Mouse (Mus musculus): ENCODE results near the gene Kcnj11. TPM values are rescaled to one million over a fixed set of nuclear protein-coding genes. Genes with fewer than 3 reads are reported as not detected.

Kcnj11 gene
- polyA plus RNA-seq, 1 experiment from 2014 or later: 0.14 TPM

- ATAC-seq (ENCODE audit: insufficient number of reproducible peaks, insufficient read depth, low FRiP score, low TSS enrichment): no peak
- H3K4me1 ChIP-seq: no peaks in the 10 kb centered on the region
- no peaks in the 10 kb centered on the region for H3K27me3 ChIP-seq
- no peak overlapping the region for H3K4me3 ChIP-seq
- H3K27ac ChIP-seq: no peak overlapping the region
- WGBS: 90% methylated on average over 7 of the region's 7 CpGs
- H3K4me2 ChIP-seq (replicated peaks): no peak overlapping the region
- H3K36me3 ChIP-seq: peaks cover 88% of the 10 kb centered on the region
- H3K9me3 ChIP-seq: no peaks in the 10 kb centered on the region
- H3K9ac ChIP-seq: no peak overlapping the region
Observed at GRCm38 (mm10) chr7:46076844-46077243, 23.7 kb downstream of the Kcnj11 start.

GRCm38 (mm10) chr7:46068831-46069230 lies 31.7 kb downstream of the Kcnj11 start:
- no peak overlapping the region for H3K4me2 ChIP-seq (replicated peaks)
- WGBS: 93% methylated on average over 8 of the region's 8 CpGs

GRCm38 (mm10) chr7:46063296-46063695 lies 37.3 kb downstream of the Kcnj11 start:
- Histone ChIP-seq H3K27me3 (no peaks in the 10 kb centered on the region), H3K27ac (no peak overlapping the region), H3K9me3 (no peaks in the 10 kb centered on the region), H3K36me3 (peaks cover 78% of the 10 kb centered on the region), H3K9ac (no peak overlapping the region), H3K4me2 (replicated peaks) (no peak overlapping the region), H3K4me3 (no peak overlapping the region), H3K4me1 (no peaks in the 10 kb centered on the region)
- no peak for ATAC-seq (ENCODE audit: insufficient number of reproducible peaks, insufficient read depth, low FRiP score, low TSS enrichment)
- 95% methylated on average over 6 of the region's 6 CpGs for WGBS

More at GRCm38 (mm10) chr7:46068831-46069230, 31.7 kb downstream of the Kcnj11 start:
- ATAC-seq (ENCODE audit: insufficient number of reproducible peaks, insufficient read depth, low FRiP score, low TSS enrichment): no peak
- Histone ChIP-seq H3K4me3 (no peak overlapping the region), H3K9me3 (no peaks in the 10 kb centered on the region), H3K27me3 (no peaks in the 10 kb centered on the region), H3K4me1 (no peaks in the 10 kb centered on the region), H3K9ac (no peak overlapping the region), H3K36me3 (peaks cover 80% of the 10 kb centered on the region), H3K27ac (no peak overlapping the region)

- no peaks in the 10 kb centered on the region for H3K9me3 ChIP-seq
- H3K4me1 ChIP-seq: no peaks in the 10 kb centered on the region
- ATAC-seq (ENCODE audit: insufficient number of reproducible peaks, insufficient read depth, low FRiP score, low TSS enrichment): no peak
- H3K9ac ChIP-seq: no peak overlapping the region
- no peak overlapping the region for H3K4me2 ChIP-seq (replicated peaks)
- WGBS: 96% methylated on average over 16 of the region's 16 CpGs
- no peaks in the 10 kb centered on the region for H3K27me3 ChIP-seq
- H3K27ac ChIP-seq: no peak overlapping the region
- H3K36me3 ChIP-seq: peaks cover 85% of the 10 kb centered on the region
- no peak overlapping the region for H3K4me3 ChIP-seq
Observed at GRCm38 (mm10) chr7:46061614-46062013, 39.0 kb downstream of the Kcnj11 start.

- Histone ChIP-seq H3K36me3 (peaks cover 84% of the 10 kb centered on the region), H3K9me3 (no peaks in the 10 kb centered on the region), H3K9ac (no peak overlapping the region), H3K27ac (no peak overlapping the region), H3K4me1 (no peaks in the 10 kb centered on the region), H3K4me2 (replicated peaks) (no peak overlapping the region), H3K27me3 (no peaks in the 10 kb centered on the region), H3K4me3 (no peak overlapping the region)
- no peak for ATAC-seq (ENCODE audit: insufficient number of reproducible peaks, insufficient read depth, low FRiP score, low TSS enrichment)
- 94% methylated on average over 8 of the region's 8 CpGs for WGBS
Observed at GRCm38 (mm10) chr7:46060688-46061087, 39.9 kb downstream of the Kcnj11 start.

- Histone ChIP-seq H3K4me2 (replicated peaks) (no peak overlapping the region), H3K9me3 (no peaks in the 10 kb centered on the region), H3K4me3 (no peak overlapping the region), H3K27me3 (no peaks in the 10 kb centered on the region), H3K9ac (no peak overlapping the region), H3K27ac (no peak overlapping the region), H3K36me3 (peaks cover 93% of the 10 kb centered on the region), H3K4me1 (no peaks in the 10 kb centered on the region)
- no peak for ATAC-seq (ENCODE audit: insufficient number of reproducible peaks, insufficient read depth, low FRiP score, low TSS enrichment)
- 94% methylated on average over 11 of the region's 11 CpGs for WGBS
Observed at GRCm38 (mm10) chr7:46058882-46059281, 41.7 kb downstream of the Kcnj11 start.

- Histone ChIP-seq H3K27me3 (no peaks in the 10 kb centered on the region), H3K9ac (no peak overlapping the region), H3K4me2 (replicated peaks) (no peak overlapping the region), H3K36me3 (peaks cover 76% of the 10 kb centered on the region), H3K4me1 (no peaks in the 10 kb centered on the region), H3K9me3 (no peaks in the 10 kb centered on the region), H3K4me3 (no peak overlapping the region), H3K27ac (no peak overlapping the region)
- 89% methylated on average over 3 of the region's 3 CpGs for WGBS
- ATAC-seq (ENCODE audit: insufficient number of reproducible peaks, insufficient read depth, low FRiP score, low TSS enrichment): no peak
Observed at GRCm38 (mm10) chr7:46053566-46053965, 47.0 kb downstream of the Kcnj11 start.

- Histone ChIP-seq H3K4me1 (no peaks in the 10 kb centered on the region), H3K9ac (no peak overlapping the region), H3K9me3 (no peaks in the 10 kb centered on the region), H3K36me3 (peaks cover 75% of the 10 kb centered on the region), H3K4me3 (no peak overlapping the region), H3K4me2 (replicated peaks) (no peak overlapping the region), H3K27me3 (no peaks in the 10 kb centered on the region), H3K27ac (no peak overlapping the region)
- WGBS: 86% methylated on average over 4 of the region's 4 CpGs
- ATAC-seq (ENCODE audit: insufficient number of reproducible peaks, insufficient read depth, low FRiP score, low TSS enrichment): no peak
Observed at GRCm38 (mm10) chr7:46052161-46052821, 48.3 kb downstream of the Kcnj11 start.

GRCm38 (mm10) chr7:46049981-46050380 lies 50.6 kb downstream of the Kcnj11 start:
- Histone ChIP-seq H3K27ac (no peak overlapping the region), H3K27me3 (no peaks in the 10 kb centered on the region), H3K9me3 (no peaks in the 10 kb centered on the region), H3K4me2 (replicated peaks) (no peak overlapping the region), H3K36me3 (peaks cover 73% of the 10 kb centered on the region), H3K9ac (no peak overlapping the region), H3K4me1 (no peaks in the 10 kb centered on the region), H3K4me3 (no peak overlapping the region)
- 88% methylated on average over 7 of the region's 7 CpGs for WGBS
- ATAC-seq (ENCODE audit: insufficient number of reproducible peaks, insufficient read depth, low FRiP score, low TSS enrichment): no peak

GRCm38 (mm10) chr7:46047873-46048562 lies 52.5 kb downstream of the Kcnj11 start:
- no peak overlapping the region for H3K4me3 ChIP-seq
- H3K27me3 ChIP-seq: no peaks in the 10 kb centered on the region
- ATAC-seq (ENCODE audit: insufficient number of reproducible peaks, insufficient read depth, low FRiP score, low TSS enrichment): no peak
- no peak overlapping the region for H3K4me2 ChIP-seq (replicated peaks)
- H3K27ac ChIP-seq: no peak overlapping the region
- WGBS: 94% methylated on average over 13 of the region's 13 CpGs
- no peaks in the 10 kb centered on the region for H3K9me3 ChIP-seq
- peaks cover 74% of the 10 kb centered on the region for H3K36me3 ChIP-seq
- H3K4me1 ChIP-seq: no peaks in the 10 kb centered on the region
- H3K9ac ChIP-seq: no peak overlapping the region

GRCm38 (mm10) chr7:46045882-46046281 lies 54.7 kb downstream of the Kcnj11 start:
- Histone ChIP-seq H3K9me3 (no peaks in the 10 kb centered on the region), H3K27me3 (no peaks in the 10 kb centered on the region), H3K27ac (no peak overlapping the region), H3K4me3 (no peak overlapping the region), H3K9ac (no peak overlapping the region), H3K36me3 (peaks cover 78% of the 10 kb centered on the region), H3K4me1 (no peaks in the 10 kb centered on the region), H3K4me2 (replicated peaks) (no peak overlapping the region)
- ATAC-seq (ENCODE audit: insufficient number of reproducible peaks, insufficient read depth, low FRiP score, low TSS enrichment): no peak
- WGBS: 94% methylated on average over 11 of the region's 11 CpGs

- Histone ChIP-seq H3K36me3 (peaks cover 84% of the 10 kb centered on the region), H3K4me3 (no peak overlapping the region), H3K4me1 (no peaks in the 10 kb centered on the region), H3K27me3 (no peaks in the 10 kb centered on the region), H3K9ac (no peak overlapping the region), H3K4me2 (replicated peaks) (no peak overlapping the region), H3K9me3 (no peaks in the 10 kb centered on the region), H3K27ac (no peak overlapping the region)
- no peak for ATAC-seq (ENCODE audit: insufficient number of reproducible peaks, insufficient read depth, low FRiP score, low TSS enrichment)
- WGBS: 90% methylated on average over 10 of the region's 10 CpGs
Observed at GRCm38 (mm10) chr7:46044106-46044505, 56.5 kb downstream of the Kcnj11 start.

Data from embryonic facial prominence, embryonic 12.5 days (tissue).